Mouse (Mus musculus) left cerebral cortex, postnatal 14 days (tissue): ENCODE measurements around the gene Stxbp1. TPM values are rescaled to one million over a fixed set of nuclear protein-coding genes. Genes with fewer than 3 reads are reported as not detected.

ENCODE experiments used
- DNase-seq, 2 experiments: peaks; one replicate each; pipeline ENCODE4 v3.0.0; 2021 to 2022; ENCODE audit warnings: low spot score in 2 of 2, mixed read lengths in 1 of 2
- intact Hi-C: fragments of 180-260 bp; cut with DNase I; formaldehyde crosslinking; loops from one replicate; pipeline ENCODE4 v1.15.1; 2025
- total RNA-seq, 2 experiments: library from RNA; stranded (reverse); gene quantifications; 2 replicates each; pipeline ENCODE4 v1.2.3; 2021

The Stxbp1 gene
- total RNA-seq, 2 experiments from 2014 or later = 1,032 to 1,038 TPM

- DNase-seq = no peak
- intact Hi-C loops = no loop called here
These were observed 400 bp upstream of the Stxbp1 start for GRCm38 (mm10) chr2:32847468-32847821.

- DNase-seq = peak; percentile 77 to 83
- intact Hi-C loops = no loop called here
These were observed 792 bp downstream of the Stxbp1 start for GRCm38 (mm10) chr2:32846101-32846804.

- DNase-seq = no peak
- intact Hi-C loops = no loop called here
These were observed 1.4 kb downstream of the Stxbp1 start for GRCm38 (mm10) chr2:32845572-32846100.

GRCm38 (mm10) chr2:32842558-32842957 lies 4.5 kb downstream of the Stxbp1 start:
- intact Hi-C loops = no loop called here
- no peak for DNase-seq

- intact Hi-C loops = no loop called here
- no peak for DNase-seq
These were observed 5.9 kb downstream of the Stxbp1 start for GRCm38 (mm10) chr2:32841099-32841498.

GRCm38 (mm10) chr2:32839261-32839660 lies 7.8 kb downstream of the Stxbp1 start:
- intact Hi-C loops = no loop called here
- DNase-seq = peak in 1 of 2 experiments; percentile 42

GRCm38 (mm10) chr2:32838147-32838884 lies 8.7 kb downstream of the Stxbp1 start:
- no peak for DNase-seq
- intact Hi-C loops = no loop called here

GRCm38 (mm10) chr2:32835588-32835987 lies 11.5 kb downstream of the Stxbp1 start:
- no peak for DNase-seq
- intact Hi-C loops = no loop called here

GRCm38 (mm10) chr2:32834496-32834895 lies 12.5 kb downstream of the Stxbp1 start:
- DNase-seq = no peak
- intact Hi-C loops = no loop called here

- intact Hi-C loops = no loop called here
- no peak for DNase-seq
These were observed 17.9 kb downstream of the Stxbp1 start for GRCm38 (mm10) chr2:32828979-32829676.

- intact Hi-C loops = no loop called here
- DNase-seq = no peak
These were observed 21.2 kb downstream of the Stxbp1 start for GRCm38 (mm10) chr2:32825796-32826195.

GRCm38 (mm10) chr2:32824778-32825177 lies 22.3 kb downstream of the Stxbp1 start:
- intact Hi-C loops = no loop called here
- no peak for DNase-seq

- DNase-seq = no peak
- intact Hi-C loops = no loop called here
These were observed 22.9 kb downstream of the Stxbp1 start for GRCm38 (mm10) chr2:32824181-32824580.

GRCm38 (mm10) chr2:32823579-32824154 lies 23.4 kb downstream of the Stxbp1 start:
- intact Hi-C loops = no loop called here
- no peak for DNase-seq

GRCm38 (mm10) chr2:32823153-32823552 lies 23.9 kb downstream of the Stxbp1 start:
- intact Hi-C loops = no loop called here
- DNase-seq = no peak

GRCm38 (mm10) chr2:32822643-32823042 lies 24.4 kb downstream of the Stxbp1 start:
- intact Hi-C loops = no loop called here

GRCm38 (mm10) chr2:32821041-32821802 lies 25.8 kb downstream of the Stxbp1 start:
- DNase-seq = no peak
- intact Hi-C loops = no loop called here

More at GRCm38 (mm10) chr2:32822643-32823042, 24.4 kb downstream of the Stxbp1 start:
- no peak for DNase-seq

- no peak for DNase-seq
- intact Hi-C loops = loop anchor here (5.0 kb wide), 1 partner anchor 34 kb away; no protein-coding TSS in a partner anchor
These were observed 28.8 kb downstream of the Stxbp1 start for GRCm38 (mm10) chr2:32818208-32818607.

- intact Hi-C loops = loop anchor here (5.0 kb wide), 1 partner anchor 35 kb away; no protein-coding TSS in a partner anchor
- no peak for DNase-seq
These were observed 29.5 kb downstream of the Stxbp1 start for GRCm38 (mm10) chr2:32817589-32817988.
